Mouse (Mus musculus): ENCODE measurements around the gene Fbxo2. TPM values are rescaled to one million over a fixed set of nuclear protein-coding genes. Genes with fewer than 3 reads are reported as not detected.
"Not testable (repeated sequence)": the region's sequence is repeated elsewhere in the genome, so short reads cannot be mapped to it uniquely, and the experiment has no call there.

Fbxo2 gene
- polyA plus RNA-seq, 1 experiment from 2014 or later, result 20.9 TPM

GRCm38 (mm10) chr4:148169586-148169985 is 9.2 kb downstream of the Fbxo2 start:
- H3K27me3 ChIP-seq, result peaks cover 8% of the 10 kb centered on the region
- DNase-seq (ENCODE audit: low read depth, low spot score), result no peak
- in situ Hi-C loops (cut with MboI; ENCODE audit: low pct_unique_long_range_greater_than_20kb), result no loop called here
- no peak for ATAC-seq
- TF ChIP-seq CTCF (IDR thresholded peaks at IDR 0.05), result no peak
- ChIA-PET CTCF (interaction anchor here (0.6 to 6.2 kb wide), 9 partner anchors 14 to 438 kb away, joined by 3 to 74 read pairs (median 6); no protein-coding TSS in a partner anchor), POLR2A (interaction anchor here (1.0 kb wide), 1 partner anchor 55 kb away, joined by 4 read pairs; no protein-coding TSS in a partner anchor)

- TF ChIP-seq CTCF (IDR thresholded peaks at IDR 0.05), result no peak
- H3K27me3 ChIP-seq, result peaks cover 17% of the 10 kb centered on the region
- ATAC-seq (no peak), DNase-seq (ENCODE audit: low read depth, low spot score) (no peak)
- ChIA-PET CTCF (interaction anchor here (0.8 to 6.2 kb wide), 7 partner anchors 12 to 261 kb away, joined by 3 to 74 read pairs (median 6); no protein-coding TSS in a partner anchor), POLR2A (no interaction called here)
- in situ Hi-C loops (cut with MboI; ENCODE audit: low pct_unique_long_range_greater_than_20kb), result loop anchor here (5.0 kb wide), 2 partner anchors 256 to 431 kb away; partner anchors contain the start of gene Masp2
Observed at GRCm38 (mm10) chr4:148170842-148171241, 10.4 kb downstream of the Fbxo2 start.

GRCm38 (mm10) chr4:148171261-148171660 is 10.8 kb downstream of the Fbxo2 start:
- CTCF ChIA-PET, result interaction anchor here (1.3 to 6.2 kb wide), 5 partner anchors 12 to 260 kb away, joined by 3 to 74 read pairs (median 6); no protein-coding TSS in a partner anchor
- H3K27me3 ChIP-seq, result peaks cover 20% of the 10 kb centered on the region
- DNase-seq (ENCODE audit: low read depth, low spot score) (no peak), ATAC-seq (no peak)
- POLR2A ChIA-PET, result no interaction called here
- in situ Hi-C loops (cut with MboI; ENCODE audit: low pct_unique_long_range_greater_than_20kb), result loop anchor here (5.0 kb wide), 2 partner anchors 256 to 431 kb away; partner anchors contain the start of gene Masp2
- TF ChIP-seq CTCF (IDR thresholded peaks at IDR 0.05), result no peak

GRCm38 (mm10) chr4:148173811-148174494 is 13.5 kb downstream of the Fbxo2 start:
- no peak for TF ChIP-seq CTCF (IDR thresholded peaks at IDR 0.05)
- ATAC-seq, result no peak
- in situ Hi-C loops (cut with MboI; ENCODE audit: low pct_unique_long_range_greater_than_20kb), result loop anchor here (5.0 kb wide), 2 partner anchors 253 to 428 kb away; partner anchors contain the start of gene Masp2
- POLR2A ChIA-PET, result no interaction called here
- peaks cover 20% of the 10 kb centered on the region for H3K27me3 ChIP-seq
- CTCF ChIA-PET, result no interaction called here
- no peak for DNase-seq (ENCODE audit: low read depth, low spot score)

- H3K27me3 ChIP-seq, result peaks cover 20% of the 10 kb centered on the region
- no peak for ATAC-seq
- CTCF ChIA-PET, result no interaction called here
Observed at GRCm38 (mm10) chr4:148174495-148174862, 14.1 kb downstream of the Fbxo2 start.

GRCm38 (mm10) chr4:148176603-148177002 is 16.2 kb downstream of the Fbxo2 start:
- ATAC-seq; DNase-seq (ENCODE audit: low read depth, low spot score); POLR2A ChIA-PET; CTCF ChIA-PET; in situ Hi-C loops (cut with MboI; ENCODE audit: low pct_unique_long_range_greater_than_20kb): not testable (repeated sequence)
- peaks cover 20% of the 10 kb centered on the region for H3K27me3 ChIP-seq

More at GRCm38 (mm10) chr4:148174495-148174862, 14.1 kb downstream of the Fbxo2 start:
- POLR2A ChIA-PET, result no interaction called here
- TF ChIP-seq CTCF (IDR thresholded peaks at IDR 0.05), result no peak
- in situ Hi-C loops (cut with MboI; ENCODE audit: low pct_unique_long_range_greater_than_20kb), result loop anchor here (5.0 kb wide), 2 partner anchors 253 to 428 kb away; partner anchors contain the start of gene Masp2
- DNase-seq (ENCODE audit: low read depth, low spot score), result no peak

GRCm38 (mm10) chr4:148177716-148178115 is 17.3 kb downstream of the Fbxo2 start:
- POLR2A ChIA-PET, result no interaction called here
- CTCF ChIA-PET, result no interaction called here
- H3K27me3 ChIP-seq, result peaks cover 20% of the 10 kb centered on the region
- DNase-seq (ENCODE audit: low read depth, low spot score), result no peak
- in situ Hi-C loops (cut with MboI; ENCODE audit: low pct_unique_long_range_greater_than_20kb), result no loop called here
- TF ChIP-seq CTCF (IDR thresholded peaks at IDR 0.05), result no peak
- ATAC-seq, result no peak

GRCm38 (mm10) chr4:148181483-148181882 is 21.1 kb downstream of the Fbxo2 start:
- no peak for TF ChIP-seq CTCF (IDR thresholded peaks at IDR 0.05)
- DNase-seq (ENCODE audit: low read depth, low spot score) (no peak), ATAC-seq (no peak)
- ChIA-PET POLR2A (no interaction called here), CTCF (no interaction called here)
- H3K27me3 ChIP-seq, result no peaks in the 10 kb centered on the region
- in situ Hi-C loops (cut with MboI; ENCODE audit: low pct_unique_long_range_greater_than_20kb), result no loop called here

GRCm38 (mm10) chr4:148182363-148182762 is 21.9 kb downstream of the Fbxo2 start:
- DNase-seq (ENCODE audit: low read depth, low spot score) (no peak), ATAC-seq (no peak)
- TF ChIP-seq CTCF (IDR thresholded peaks at IDR 0.05), result no peak
- in situ Hi-C loops (cut with MboI; ENCODE audit: low pct_unique_long_range_greater_than_20kb), result no loop called here
- POLR2A ChIA-PET, result no interaction called here
- H3K27me3 ChIP-seq, result no peaks in the 10 kb centered on the region
- CTCF ChIA-PET, result interaction anchor here (1.0 kb wide), 1 partner anchor 12 kb away, joined by 3 read pairs; no protein-coding TSS in a partner anchor

GRCm38 (mm10) chr4:148184564-148184963 is 24.1 kb downstream of the Fbxo2 start:
- DNase-seq (ENCODE audit: low read depth, low spot score) (no peak), ATAC-seq (no peak)
- no peak for TF ChIP-seq CTCF (IDR thresholded peaks at IDR 0.05)
- ChIA-PET CTCF (no interaction called here), POLR2A (no interaction called here)
- in situ Hi-C loops (cut with MboI; ENCODE audit: low pct_unique_long_range_greater_than_20kb), result no loop called here
- no peaks in the 10 kb centered on the region for H3K27me3 ChIP-seq

- no peaks in the 10 kb centered on the region for H3K27me3 ChIP-seq
- ATAC-seq (no peak), DNase-seq (ENCODE audit: low read depth, low spot score) (no peak)
- no peak for TF ChIP-seq CTCF (IDR thresholded peaks at IDR 0.05)
- in situ Hi-C loops (cut with MboI; ENCODE audit: low pct_unique_long_range_greater_than_20kb), result no loop called here
- POLR2A ChIA-PET, result no interaction called here
- CTCF ChIA-PET, result no interaction called here
Observed at GRCm38 (mm10) chr4:148185819-148186218, 25.4 kb downstream of the Fbxo2 start.

GRCm38 (mm10) chr4:148188767-148189166 is 28.3 kb downstream of the Fbxo2 start:
- ATAC-seq; POLR2A ChIA-PET; H3K27me3 ChIP-seq; CTCF ChIA-PET; in situ Hi-C loops (cut with MboI; ENCODE audit: low pct_unique_long_range_greater_than_20kb); DNase-seq (ENCODE audit: low read depth, low spot score): not testable (repeated sequence)
